Mouse (Mus musculus): Measurements from ENCODE around the gene Cd46. TPM values are rescaled to one million over a fixed set of nuclear protein-coding genes. Genes with fewer than 3 reads are reported as not detected.

Cd46 gene
- total and polyA plus RNA-seq, 2 experiments from 2014 or later: 1.0 to 4.4 TPM

GRCm38 (mm10) chr1:195015281-195015680, 76.8 kb downstream of the Cd46 start:
- no peak for TF ChIP-seq CTCF (IDR thresholded peaks at IDR 0.05; ENCODE audit: low read depth)
- Histone ChIP-seq H3K4me2 (ENCODE audit: low read depth, low read length) (no peak overlapping the region), H3K9me3 (ENCODE audit: low read length) (no peaks in the 10 kb centered on the region), H3K9ac (replicated peaks; ENCODE audit: low read length) (no peak overlapping the region), H3K27ac (no peak overlapping the region), H3K36me3 (ENCODE audit: insufficient read depth, low read length) (no peaks in the 10 kb centered on the region), H3K27me3 (ENCODE audit: insufficient read depth, low read length) (no peaks in the 10 kb centered on the region), H3K4me1 (ENCODE audit: insufficient read depth, low read length) (no peaks in the 10 kb centered on the region), H3K4me3 (ENCODE audit: low read length) (no peak overlapping the region)
- DNase-seq (ENCODE audit: low spot score) (no peak), ATAC-seq (no peak)
- 91% methylated on average over 1 of the region's 1 CpGs for WGBS

- ATAC-seq (no peak), DNase-seq (ENCODE audit: low spot score) (no peak)
- no peak overlapping the region for H3K4me3 ChIP-seq (ENCODE audit: low read length)
- H3K27me3 ChIP-seq (ENCODE audit: insufficient read depth, low read length): no peaks in the 10 kb centered on the region
- no peak overlapping the region for H3K4me2 ChIP-seq (ENCODE audit: low read depth, low read length)
- H3K9ac ChIP-seq (replicated peaks; ENCODE audit: low read length): no peak overlapping the region
- H3K27ac ChIP-seq: no peak overlapping the region
- no peaks in the 10 kb centered on the region for H3K4me1 ChIP-seq (ENCODE audit: insufficient read depth, low read length)
- no peaks in the 10 kb centered on the region for H3K9me3 ChIP-seq (ENCODE audit: low read length)
- no peak for TF ChIP-seq CTCF (IDR thresholded peaks at IDR 0.05; ENCODE audit: low read depth)
- 86% methylated on average over 3 of the region's 3 CpGs for WGBS
- no peaks in the 10 kb centered on the region for H3K36me3 ChIP-seq (ENCODE audit: insufficient read depth, low read length)
These were observed 77.7 kb downstream of the Cd46 start for GRCm38 (mm10) chr1:195014201-195014885.

GRCm38 (mm10) chr1:195012531-195012930, 79.5 kb downstream of the Cd46 start:
- DNase-seq (ENCODE audit: low spot score): no peak
- no peak overlapping the region for H3K27ac ChIP-seq
- no peaks in the 10 kb centered on the region for H3K36me3 ChIP-seq (ENCODE audit: insufficient read depth, low read length)
- 84% methylated on average over 2 of the region's 2 CpGs for WGBS
- no peaks in the 10 kb centered on the region for H3K9me3 ChIP-seq (ENCODE audit: low read length)
- H3K4me2 ChIP-seq (ENCODE audit: low read depth, low read length): no peak overlapping the region
- H3K27me3 ChIP-seq (ENCODE audit: insufficient read depth, low read length): no peaks in the 10 kb centered on the region
- H3K4me3 ChIP-seq (ENCODE audit: low read length): no peak overlapping the region
- H3K4me1 ChIP-seq (ENCODE audit: insufficient read depth, low read length): no peaks in the 10 kb centered on the region
- no peak for ATAC-seq
- H3K9ac ChIP-seq (replicated peaks; ENCODE audit: low read length): no peak overlapping the region
- TF ChIP-seq CTCF (IDR thresholded peaks at IDR 0.05; ENCODE audit: low read depth): no peak

GRCm38 (mm10) chr1:195006267-195006666, 85.8 kb downstream of the Cd46 start:
- no peak overlapping the region for H3K9ac ChIP-seq (replicated peaks; ENCODE audit: low read length)
- ATAC-seq: no peak
- H3K4me1 ChIP-seq (ENCODE audit: insufficient read depth, low read length): no peaks in the 10 kb centered on the region
- no peak for DNase-seq (ENCODE audit: low spot score)
- H3K4me2 ChIP-seq (ENCODE audit: low read depth, low read length): no peak overlapping the region
- no peaks in the 10 kb centered on the region for H3K9me3 ChIP-seq (ENCODE audit: low read length)
- no peaks in the 10 kb centered on the region for H3K27me3 ChIP-seq (ENCODE audit: insufficient read depth, low read length)
- H3K27ac ChIP-seq: no peak overlapping the region
- H3K4me3 ChIP-seq (ENCODE audit: low read length): no peak overlapping the region
- no peaks in the 10 kb centered on the region for H3K36me3 ChIP-seq (ENCODE audit: insufficient read depth, low read length)
- TF ChIP-seq CTCF (IDR thresholded peaks at IDR 0.05; ENCODE audit: low read depth): no peak

- peak; percentile 9 for DNase-seq (ENCODE audit: low spot score)
- Histone ChIP-seq H3K4me2 (ENCODE audit: low read depth, low read length) (no peak overlapping the region), H3K9ac (replicated peaks; ENCODE audit: low read length) (no peak overlapping the region), H3K4me1 (ENCODE audit: insufficient read depth, low read length) (no peaks in the 10 kb centered on the region), H3K27me3 (ENCODE audit: insufficient read depth, low read length) (no peaks in the 10 kb centered on the region), H3K27ac (no peak overlapping the region), H3K36me3 (ENCODE audit: insufficient read depth, low read length) (no peaks in the 10 kb centered on the region), H3K4me3 (ENCODE audit: low read length) (no peak overlapping the region), H3K9me3 (ENCODE audit: low read length) (no peaks in the 10 kb centered on the region)
- no peak for TF ChIP-seq CTCF (IDR thresholded peaks at IDR 0.05; ENCODE audit: low read depth)
- WGBS: 53% methylated on average over 1 of the region's 1 CpGs
- ATAC-seq: no peak; the same call in 1 of the 2 replicates
These were observed 87.9 kb downstream of the Cd46 start for GRCm38 (mm10) chr1:195004194-195004593.

- DNase-seq (ENCODE audit: low spot score) (no peak), ATAC-seq (no peak)
- H3K9ac ChIP-seq (replicated peaks; ENCODE audit: low read length): no peak overlapping the region
- no peak for TF ChIP-seq CTCF (IDR thresholded peaks at IDR 0.05; ENCODE audit: low read depth)
- H3K4me1 ChIP-seq (ENCODE audit: insufficient read depth, low read length): no peaks in the 10 kb centered on the region
- H3K27ac ChIP-seq: no peak overlapping the region
- H3K9me3 ChIP-seq (ENCODE audit: low read length): no peaks in the 10 kb centered on the region
- H3K4me3 ChIP-seq (ENCODE audit: low read length): no peak overlapping the region
- H3K27me3 ChIP-seq (ENCODE audit: insufficient read depth, low read length): no peaks in the 10 kb centered on the region
- no peak overlapping the region for H3K4me2 ChIP-seq (ENCODE audit: low read depth, low read length)
- H3K36me3 ChIP-seq (ENCODE audit: insufficient read depth, low read length): no peaks in the 10 kb centered on the region
- 88% methylated on average over 4 of the region's 4 CpGs for WGBS
These were observed 88.7 kb downstream of the Cd46 start for GRCm38 (mm10) chr1:195003328-195003727.

- Histone ChIP-seq H3K9me3 (ENCODE audit: low read length) (no peaks in the 10 kb centered on the region), H3K4me3 (ENCODE audit: low read length) (no peak overlapping the region), H3K4me2 (ENCODE audit: low read depth, low read length) (no peak overlapping the region), H3K27me3 (ENCODE audit: insufficient read depth, low read length) (no peaks in the 10 kb centered on the region), H3K36me3 (ENCODE audit: insufficient read depth, low read length) (no peaks in the 10 kb centered on the region), H3K27ac (no peak overlapping the region), H3K9ac (replicated peaks; ENCODE audit: low read length) (no peak overlapping the region), H3K4me1 (ENCODE audit: insufficient read depth, low read length) (no peaks in the 10 kb centered on the region)
- no peak for TF ChIP-seq CTCF (IDR thresholded peaks at IDR 0.05; ENCODE audit: low read depth)
- DNase-seq (ENCODE audit: low spot score): no peak
- no peak for ATAC-seq
- WGBS: 91% methylated on average over 1 of the region's 1 CpGs
These were observed 93.7 kb downstream of the Cd46 start for GRCm38 (mm10) chr1:194998396-194998795.
